Mouse (Mus musculus): ENCODE results near the gene Crot.
"Not testable (repeated sequence)": the region's sequence is repeated elsewhere in the genome, so short reads cannot be mapped to it uniquely, and the experiment has no call there.

The Crot gene

DNA sequence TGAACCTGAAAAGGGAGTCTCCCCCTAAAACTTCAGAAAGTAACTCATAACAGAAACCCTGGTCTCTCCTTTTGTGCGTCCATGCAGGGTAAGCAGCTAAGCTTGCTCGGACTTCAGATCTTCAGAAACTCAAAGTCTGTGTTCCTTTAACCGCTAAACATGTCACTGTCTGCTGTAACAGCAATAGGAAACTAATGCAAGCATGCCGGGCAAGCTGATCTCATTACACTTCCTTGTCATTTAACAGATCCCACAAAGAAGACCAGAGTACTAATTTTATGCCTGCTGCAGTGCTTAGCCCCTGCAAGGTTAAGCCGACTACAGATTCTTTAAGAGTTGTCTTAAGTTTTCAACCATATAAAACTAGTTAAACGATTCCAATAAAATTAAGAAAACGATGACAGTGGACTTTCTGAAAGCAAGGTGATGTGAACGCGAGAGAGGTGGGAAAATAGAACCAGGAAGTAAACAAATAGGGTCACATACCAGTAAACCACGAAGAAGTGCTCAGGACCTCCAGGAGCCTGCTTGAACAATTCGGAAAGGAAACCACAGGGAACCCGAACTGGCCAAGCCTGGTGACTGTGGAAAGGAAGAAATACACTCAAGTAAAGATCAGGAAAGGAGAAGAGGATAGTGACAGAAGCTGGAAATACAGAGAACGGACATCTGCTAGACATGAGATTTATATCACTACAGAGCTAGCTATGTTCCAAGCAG is 998 bp downstream of the Crot start:
- no peak for DNase-seq (ENCODE audit: low spot score in 2 of 2)

DNA sequence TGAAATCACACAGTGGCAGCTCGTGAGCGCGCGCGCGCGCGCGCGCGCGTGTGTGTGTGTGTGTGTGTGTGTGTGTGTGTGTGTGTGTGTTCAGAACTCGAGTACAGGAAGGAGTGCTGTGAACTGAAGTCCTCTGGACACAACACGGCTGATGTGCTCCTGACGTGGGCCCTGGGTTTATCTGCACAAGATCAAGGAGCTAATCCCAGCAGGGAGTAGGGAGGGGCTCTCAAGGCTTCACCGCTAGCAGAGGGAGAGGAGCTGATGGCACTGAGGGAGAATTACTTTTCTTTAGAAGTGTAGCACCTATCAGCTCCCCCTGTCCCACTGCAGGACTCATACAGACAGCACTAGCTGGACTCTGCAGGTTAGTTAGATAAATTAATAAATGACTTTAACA is 5.5 kb downstream of the Crot start:
- no peak for DNase-seq (ENCODE audit: low spot score in 2 of 2)

GRCm38 (mm10) chr5:8990526-8990925 is 6.6 kb downstream of the Crot start:
- DNase-seq (ENCODE audit: low spot score in 2 of 2): no peak

DNA sequence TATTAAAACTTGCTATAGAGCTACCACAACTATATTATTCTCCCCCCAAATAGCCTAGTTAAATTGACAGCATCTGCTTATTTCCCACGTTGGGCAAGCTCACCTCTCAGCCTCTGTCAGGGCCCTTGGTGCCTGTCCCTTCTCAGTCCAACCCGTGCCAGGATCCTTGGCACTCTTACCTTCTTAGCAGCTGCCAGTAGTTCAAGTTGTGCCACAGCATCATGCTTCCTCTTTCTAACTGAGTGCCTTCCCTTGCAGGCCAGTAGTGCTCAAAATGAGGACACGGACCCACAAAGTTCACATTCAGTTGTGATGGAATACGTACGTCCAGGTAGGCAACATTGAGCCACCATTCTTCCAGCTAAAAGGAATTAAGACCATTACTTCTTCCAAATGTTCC is 9.2 kb downstream of the Crot start:
- DNase-seq (ENCODE audit: low spot score in 2 of 2): no peak

GRCm38 (mm10) chr5:8985470-8985869 is 11.7 kb downstream of the Crot start:
- no peak for DNase-seq (ENCODE audit: low spot score in 2 of 2)

GRCm38 (mm10) chr5:8974721-8975120 is 22.4 kb downstream of the Crot start:
- no peak for DNase-seq (ENCODE audit: low spot score in 2 of 2)

DNA sequence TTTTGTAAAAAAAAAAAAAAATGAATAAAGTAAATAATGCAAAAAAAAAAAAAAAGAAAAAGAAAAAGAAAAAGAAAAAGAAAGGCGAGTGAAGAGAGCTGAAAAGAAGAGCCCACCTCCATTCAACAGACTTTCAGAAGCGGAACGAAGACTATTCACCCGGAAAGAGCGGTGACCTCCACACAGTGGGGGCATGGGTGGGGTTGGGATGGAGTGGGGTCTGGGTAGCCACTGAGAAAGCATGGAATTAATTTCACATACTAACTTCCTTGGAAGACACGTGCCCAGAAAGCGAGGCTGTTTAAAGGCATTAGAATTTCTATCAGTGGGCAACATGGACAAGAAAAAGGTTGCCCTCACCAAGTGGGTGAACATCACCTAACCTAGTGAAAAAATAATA is 24.8 kb downstream of the Crot start:
- DNase-seq (ENCODE audit: low spot score in 2 of 2): no peak

DNA sequence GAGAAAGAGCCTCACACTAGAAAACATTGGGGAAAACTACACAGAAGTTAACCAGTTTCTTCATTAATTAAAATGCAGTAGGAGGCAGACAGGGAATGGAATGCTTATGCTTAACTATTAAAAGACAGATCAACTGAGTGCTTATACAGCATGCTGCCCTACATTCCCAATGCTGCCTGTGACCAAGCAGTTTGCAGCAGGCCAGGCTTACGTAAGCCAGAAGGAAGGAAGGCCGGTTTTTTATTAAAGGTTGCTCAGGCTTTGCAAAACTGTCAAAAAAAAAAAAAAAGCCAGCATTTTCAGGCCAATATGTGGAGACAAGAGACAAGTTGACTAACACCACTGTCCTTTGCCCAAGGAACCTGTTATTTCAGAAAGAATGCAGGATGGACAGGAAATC is 26.4 kb downstream of the Crot start:
- no peak for DNase-seq (ENCODE audit: low spot score in 2 of 2)

- DNase-seq (ENCODE audit: low spot score in 2 of 2): no peak
Measured at GRCm38 (mm10) chr5:8964487-8964886, 32.6 kb downstream of the Crot start.

GRCm38 (mm10) chr5:8960534-8960933 is 36.6 kb downstream of the Crot start:
- no peak for DNase-seq (ENCODE audit: low spot score in 2 of 2)

GRCm38 (mm10) chr5:8955544-8955943 is 41.6 kb downstream of the Crot start:
- DNase-seq (ENCODE audit: low spot score in 2 of 2): no peak

- DNase-seq (ENCODE audit: low spot score in 2 of 2): no peak
Measured at GRCm38 (mm10) chr5:8953660-8954059, 43.5 kb downstream of the Crot start.

GRCm38 (mm10) chr5:8947423-8948110 is 49.6 kb downstream of the Crot start:
- no peak for DNase-seq (ENCODE audit: low spot score in 2 of 2)

GRCm38 (mm10) chr5:8943836-8944235 is 53.3 kb downstream of the Crot start:
- no peak for DNase-seq (ENCODE audit: low spot score in 2 of 2)

DNA sequence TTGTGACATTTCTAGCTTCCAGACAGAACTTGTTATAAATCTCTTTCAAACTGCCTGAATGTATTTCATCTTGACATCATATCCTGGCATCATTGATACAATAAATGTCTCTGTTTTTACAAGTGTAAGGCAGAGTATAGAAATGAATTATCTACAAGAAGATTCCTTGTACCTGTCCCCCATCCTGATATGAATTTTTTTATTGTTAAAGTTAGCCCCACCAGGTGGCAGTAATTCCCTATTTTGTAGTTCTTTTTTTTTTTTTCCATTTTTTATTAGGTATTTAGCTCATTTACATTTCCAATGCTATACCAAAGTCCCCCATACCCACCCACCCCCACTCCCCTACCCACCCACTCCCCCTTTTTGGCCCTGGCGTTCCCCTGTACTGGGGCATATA is 55.9 kb downstream of the Crot start:
- DNase-seq (ENCODE audit: low spot score in 2 of 2): not testable (repeated sequence)

GRCm38 (mm10) chr5:8937965-8938364 is 59.2 kb downstream of the Crot start:
- DNase-seq (ENCODE audit: low spot score in 2 of 2): no peak

DNA sequence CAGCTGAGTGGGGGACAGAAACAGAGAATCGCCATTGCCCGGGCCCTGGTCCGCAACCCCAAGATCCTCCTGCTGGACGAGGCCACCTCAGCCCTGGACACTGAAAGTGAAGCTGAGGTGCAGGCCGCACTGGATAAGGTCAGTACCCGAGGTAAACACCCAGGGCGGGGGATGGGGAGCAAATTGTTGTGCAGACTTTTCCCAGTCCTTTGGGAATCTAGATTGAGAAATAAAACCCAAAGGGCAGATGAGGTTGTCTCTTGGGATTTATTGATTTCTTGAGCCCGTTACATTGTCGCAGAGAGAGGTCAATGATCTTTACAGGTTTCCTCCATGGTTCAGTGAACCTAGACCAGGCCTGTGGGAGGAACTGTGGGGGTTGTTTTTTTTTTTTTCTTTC is 68.7 kb downstream of the Crot start:
- no peak for DNase-seq (ENCODE audit: low spot score in 2 of 2)

DNA sequence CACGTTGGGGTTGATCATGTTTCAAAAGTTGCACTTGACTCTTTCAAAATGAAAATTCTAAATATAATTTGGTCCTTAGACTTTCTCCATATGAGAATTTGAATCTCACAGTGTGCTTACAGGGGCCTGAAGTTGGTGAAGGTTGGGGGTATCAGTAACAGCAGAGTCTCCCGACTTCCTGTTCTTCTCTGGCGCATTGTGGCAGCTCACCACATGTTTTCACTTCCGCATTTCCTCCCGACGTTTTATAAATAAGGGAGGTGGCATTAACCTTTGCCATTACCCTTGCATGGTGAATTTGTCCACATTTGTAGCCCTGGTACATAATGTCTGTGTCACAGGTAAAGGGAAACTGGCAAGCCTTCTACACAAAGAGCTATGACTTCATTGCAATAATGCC is 80.1 kb downstream of the Crot start:
- DNase-seq (ENCODE audit: low spot score in 2 of 2): no peak

GRCm38 (mm10) chr5:8916400-8916799 is 80.7 kb downstream of the Crot start:
- DNase-seq (ENCODE audit: low spot score in 2 of 2): no peak

All from frontal cortex, postnatal 36 days (tissue).